Mouse (Mus musculus): Measurements from ENCODE around the gene Ddn.

GRCm38 (mm10) chr15:98768259-98768658 lies 41.0 kb downstream of the Ddn start:
- TF ChIP-seq CTCF (IDR thresholded peaks at IDR 0.05; ENCODE audit: insufficient read depth, low read depth, low read length) (no peak), POLR2A (IDR thresholded peaks at IDR 0.05; ENCODE audit: insufficient read depth, low read depth, low read length) (no peak)

All from olfactory bulb, adult 2 months (tissue).